Mouse (Mus musculus) thymus, postnatal 10 days (tissue): ENCODE measurements around the gene Selenow.

Experiments used
- DNase-seq, 2 experiments: peaks; one replicate each; pipeline ENCODE4 v3.0.0; 2021; ENCODE audit warnings: low spot score in 2 of 2

The Selenow gene

GRCm38 (mm10) chr7:15906602-15907001 lies 15.6 kb downstream of the Selenow start:
- no peak for DNase-seq

DNA sequence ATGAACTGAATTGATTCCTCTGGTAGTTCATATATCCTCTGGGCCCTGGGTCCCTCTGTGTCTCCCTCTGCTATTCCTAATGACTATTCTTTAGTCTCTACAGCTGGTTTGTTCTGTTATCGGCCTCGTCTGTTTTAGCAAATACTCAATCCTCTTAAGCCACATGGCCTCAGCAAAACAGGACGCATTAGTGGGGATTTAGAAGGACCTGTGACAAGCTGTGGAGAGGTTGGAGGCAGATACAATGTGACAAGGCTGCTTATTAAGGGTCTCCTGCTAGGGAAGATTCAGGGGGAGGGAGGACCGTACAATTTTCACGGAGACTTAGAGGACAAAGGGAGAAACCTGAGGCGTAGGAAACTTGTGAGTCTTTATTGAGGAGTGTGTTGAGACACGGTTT lies 16.3 kb downstream of the Selenow start:
- DNase-seq = no peak

DNA sequence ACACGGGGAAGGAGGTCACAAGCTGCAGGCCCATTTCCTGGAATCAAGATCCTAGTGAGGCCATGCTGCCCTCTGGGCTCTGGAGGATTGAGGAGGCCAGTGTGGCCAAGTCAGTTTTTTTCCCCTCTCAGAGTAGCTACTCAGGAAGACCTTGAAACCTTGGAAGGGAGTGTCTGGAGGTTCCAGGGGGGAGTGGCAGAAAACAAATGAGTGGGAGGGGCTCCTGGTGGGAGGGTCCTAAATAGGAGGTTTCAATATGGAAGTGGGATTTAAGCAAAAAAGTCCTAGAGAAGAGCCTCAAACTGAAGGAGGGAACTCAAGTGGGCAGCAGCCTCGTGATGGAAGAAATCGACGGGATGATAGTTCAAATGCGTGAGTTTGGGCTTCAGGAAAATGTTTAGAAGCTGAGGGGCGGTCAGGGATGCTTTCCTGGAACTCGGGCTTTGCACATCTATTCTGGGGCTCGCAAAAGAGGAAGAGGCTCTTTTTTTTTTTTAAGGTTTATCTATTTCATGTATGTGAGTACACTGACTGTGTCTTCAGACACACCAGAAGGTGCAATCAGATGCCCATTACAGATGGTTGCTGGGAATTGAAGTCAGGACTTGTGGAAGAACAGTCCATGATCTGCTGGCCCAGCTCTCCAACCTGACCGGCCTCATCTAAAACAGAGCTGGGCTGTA lies 20.7 kb downstream of the Selenow start:
- DNase-seq = no peak

- no peak for DNase-seq
Measured at GRCm38 (mm10) chr7:15894251-15894650, 28.0 kb downstream of the Selenow start.

GRCm38 (mm10) chr7:15884127-15884526 lies 38.1 kb downstream of the Selenow start:
- no peak for DNase-seq

DNA sequence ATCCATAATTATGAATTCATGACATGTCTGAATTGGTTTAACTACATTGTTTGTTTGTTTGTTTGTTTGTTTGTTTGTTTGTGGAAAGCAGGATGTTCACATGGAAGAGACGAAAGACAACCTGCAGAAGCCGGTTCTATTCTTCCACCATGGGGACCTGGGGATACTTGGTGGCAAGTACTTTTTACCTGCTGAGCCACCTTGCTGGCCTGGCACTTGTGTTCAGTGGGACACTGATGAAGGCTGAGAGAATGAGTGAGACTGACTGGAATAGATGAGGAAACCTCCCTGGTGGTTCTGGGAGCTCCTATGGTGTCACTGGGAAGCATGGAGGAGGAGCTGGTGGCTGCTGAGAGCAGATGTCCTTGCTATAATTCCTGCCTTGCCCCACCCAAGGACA lies 39.9 kb downstream of the Selenow start, which contains the start of gene Crxos:
TSS of gene Crxos (plus strand) at position 301 of the 400 bp plus-strand sequence.
- no peak for DNase-seq

DNA sequence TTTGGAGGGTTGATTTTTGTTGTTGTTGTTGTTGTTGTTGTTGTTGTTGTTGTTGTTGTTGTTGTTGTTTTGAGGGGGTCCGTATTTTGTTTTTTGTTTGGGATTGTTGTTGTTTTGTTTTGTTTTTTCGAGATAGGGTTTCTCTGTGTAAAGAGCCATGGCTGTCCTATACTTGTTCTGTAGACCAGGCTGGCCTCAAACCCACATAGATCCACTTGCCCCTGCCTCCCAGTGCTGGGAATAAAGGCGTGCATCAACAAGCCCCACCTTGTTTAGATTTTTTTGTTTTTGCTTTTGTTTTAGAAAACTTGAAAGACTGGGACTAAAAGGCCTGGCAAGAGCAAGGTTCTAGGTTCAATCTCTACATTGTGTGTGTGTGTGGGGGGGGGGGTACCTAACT lies 40.4 kb downstream of the Selenow start:
- no peak for DNase-seq

DNA sequence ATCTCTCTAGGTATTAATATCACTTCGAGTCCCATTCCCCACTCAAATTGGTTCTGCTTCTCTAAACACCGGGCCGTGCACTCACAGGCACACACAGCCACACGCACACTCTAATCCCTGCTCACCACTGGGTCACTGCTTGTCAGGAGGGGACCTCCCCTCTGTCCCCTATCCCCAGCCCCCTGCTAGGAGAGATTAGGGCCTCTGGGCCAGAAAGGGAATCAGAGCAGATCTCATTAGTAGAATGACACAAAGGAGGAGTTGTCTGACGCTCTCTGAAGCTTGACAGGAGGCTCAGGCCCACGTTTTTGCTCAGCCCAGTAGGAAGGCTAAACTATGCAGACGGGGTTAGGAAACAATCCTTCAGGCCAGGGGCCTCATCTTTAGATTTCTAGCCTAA lies 40.8 kb downstream of the Selenow start:
- DNase-seq = no peak

GRCm38 (mm10) chr7:15879756-15880155 lies 42.4 kb downstream of the Selenow start, which contains the start of gene Crx:
Crx (minus strand) TSS chr7:15879968.
- DNase-seq = no peak
